Mouse (Mus musculus) hematopoietic stem cell, adult 5-6 weeks (primary cell): Measurements from ENCODE around the gene Cryge. TPM values are rescaled to one million over a fixed set of nuclear protein-coding genes. Genes with fewer than 3 reads are reported as not detected.

Source experiments
- ATAC-seq, 2 experiments: fragments of 125-278 bp in 1 of 2; replicated peaks in 1 of 2; 2 replicates each; pipeline ENCODE4 v1.8.0; 2016 to 2017; ENCODE audit warnings: inconsistent platforms in 2 of 2, mild to moderate bottlenecking in 2 of 2, moderate number of reproducible peaks in 2 of 2, low read depth in 1 of 2, moderate TSS enrichment in 1 of 2; ENCODE audit not compliant: low FRiP score in 2 of 2, poor library complexity in 2 of 2, severe bottlenecking in 2 of 2, insufficient read depth in 1 of 2, low TSS enrichment in 1 of 2
- total RNA-seq: library from RNA; stranded (forward); fragments of 172-1452, 232-1000 nt; gene quantifications from 2 replicates; pipeline ENCODE4 v1.2.3, GENCODE M21; 2017

Gene Cryge
- total RNA-seq, 1 experiment from 2014 or later, result not detected

DNA sequence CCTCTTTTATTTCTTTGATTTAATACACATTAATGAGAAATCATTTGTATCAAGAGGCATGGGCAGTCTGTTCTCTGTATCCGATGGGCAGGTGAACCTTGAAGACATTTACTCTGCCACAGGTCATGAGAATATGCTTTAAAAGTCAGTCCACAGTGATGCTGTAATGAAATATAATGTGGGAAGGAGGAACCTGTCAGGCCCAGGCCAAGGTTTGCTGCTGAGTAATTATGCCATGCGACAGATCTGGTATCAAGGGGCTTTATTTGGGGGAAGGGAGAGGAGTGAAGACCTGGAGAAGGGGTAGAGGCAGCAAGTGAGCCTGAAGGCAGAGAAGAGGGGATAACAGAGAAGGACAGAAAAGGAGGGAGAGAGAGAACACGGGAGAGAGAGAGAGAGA lies 11.3 kb downstream of the Cryge start:
- no peak for ATAC-seq

DNA sequence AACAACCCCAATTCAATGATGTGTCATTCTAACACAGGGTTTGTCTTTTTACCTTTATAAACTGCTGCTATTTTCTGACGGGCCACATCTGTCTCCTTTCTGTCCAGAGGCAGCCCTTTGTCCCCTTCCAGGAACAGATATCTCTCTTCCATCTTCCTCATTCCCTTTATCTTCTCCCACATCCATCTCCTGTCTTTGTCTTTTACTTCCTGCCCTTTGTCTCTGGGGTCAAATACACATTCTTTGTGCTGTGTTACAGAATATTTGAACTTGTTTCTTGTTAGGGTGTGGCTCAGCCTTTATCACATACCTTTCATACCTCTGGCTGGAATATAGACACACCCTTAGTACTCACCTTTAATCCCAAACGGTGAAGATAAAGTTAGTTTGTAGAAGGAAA lies 13.4 kb downstream of the Cryge start:
- ATAC-seq, result no peak

DNA sequence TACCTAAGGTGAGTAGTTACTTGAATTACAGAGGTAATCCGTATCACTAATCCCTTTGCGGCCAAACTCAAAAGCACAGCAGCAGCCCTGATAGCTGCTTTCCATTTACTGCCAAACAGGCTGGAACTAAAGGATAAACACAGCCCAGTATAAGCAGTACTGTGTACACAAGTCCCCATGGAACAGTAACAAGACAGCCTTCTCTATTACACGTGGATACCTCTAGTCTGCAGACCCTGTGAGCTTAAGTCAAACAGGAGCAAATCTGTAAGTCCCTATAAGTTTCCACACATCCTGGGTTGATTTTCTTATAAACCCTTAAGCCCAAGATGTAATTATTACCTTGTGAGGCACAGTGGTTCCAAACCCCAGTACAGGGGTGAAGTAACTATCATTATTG lies 15.4 kb downstream of the Cryge start:
- no peak for ATAC-seq

- no peak for ATAC-seq
These were observed 18.3 kb downstream of the Cryge start, which contains the start of gene Akr1cl for GRCm38 (mm10) chr1:65032641-65033040. Gene Akr1cl (minus strand): TSS chr1:65032759.

GRCm38 (mm10) chr1:65028206-65028605 lies 22.7 kb downstream of the Cryge start:
- ATAC-seq, result no peak

DNA sequence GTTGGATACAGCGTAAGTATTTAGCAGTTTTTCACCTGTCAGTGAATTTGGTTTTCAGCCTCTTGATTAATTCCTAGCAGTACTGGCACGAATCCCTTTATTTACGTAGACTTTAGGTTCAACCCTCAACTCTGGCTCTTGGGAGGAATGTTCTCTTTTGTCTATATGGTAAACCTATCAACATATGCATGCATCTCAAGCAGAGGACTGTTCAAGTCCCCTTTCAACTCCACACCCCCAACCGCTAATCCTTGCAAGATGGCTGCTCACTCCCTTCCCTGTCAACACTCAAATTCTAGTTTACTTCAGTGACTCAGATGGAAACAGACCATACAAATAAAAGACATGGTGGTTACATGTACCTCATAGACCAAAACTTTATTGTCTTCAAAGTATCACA lies 38.2 kb downstream of the Cryge start:
- ATAC-seq, result no peak

DNA sequence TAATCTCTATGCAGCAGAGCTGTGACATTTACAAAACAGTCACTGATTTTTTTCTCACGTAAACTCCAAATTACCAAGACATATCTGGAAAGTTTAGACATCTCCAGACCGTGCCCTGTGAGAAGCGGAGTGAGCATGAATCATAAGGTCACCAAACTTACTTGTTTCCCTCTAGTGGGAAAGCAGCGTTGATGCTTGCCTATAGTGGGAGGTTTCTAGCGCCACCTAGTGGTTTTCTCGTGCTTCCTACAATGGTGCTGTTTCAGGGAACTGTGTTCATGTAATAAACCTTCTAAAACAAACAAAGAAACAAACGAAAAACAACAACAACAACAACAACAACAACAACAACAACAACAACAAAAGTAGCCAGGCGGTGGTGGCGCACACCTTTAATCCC lies 40.8 kb downstream of the Cryge start:
- ATAC-seq, result peak; percentile 87 to 97

DNA sequence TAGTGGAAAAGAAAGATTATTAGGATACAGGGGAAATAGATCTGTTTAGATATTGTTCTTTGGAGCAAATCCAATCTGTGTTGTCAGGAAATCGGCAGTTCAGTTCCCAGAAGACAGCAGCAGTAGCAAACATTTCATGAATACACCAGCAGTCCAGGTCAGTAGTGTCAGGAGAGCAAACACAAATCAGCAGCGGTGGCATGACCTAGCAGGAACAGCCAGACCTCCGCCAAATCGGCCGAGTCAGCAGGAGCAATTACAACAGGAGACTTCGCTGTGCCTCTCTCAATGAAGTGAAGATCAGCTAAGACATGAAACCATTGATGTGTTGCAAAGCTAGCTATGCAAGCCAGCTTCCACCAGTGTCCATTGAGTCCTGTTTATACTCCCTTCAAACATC lies 45.4 kb downstream of the Cryge start:
- no peak for ATAC-seq

DNA sequence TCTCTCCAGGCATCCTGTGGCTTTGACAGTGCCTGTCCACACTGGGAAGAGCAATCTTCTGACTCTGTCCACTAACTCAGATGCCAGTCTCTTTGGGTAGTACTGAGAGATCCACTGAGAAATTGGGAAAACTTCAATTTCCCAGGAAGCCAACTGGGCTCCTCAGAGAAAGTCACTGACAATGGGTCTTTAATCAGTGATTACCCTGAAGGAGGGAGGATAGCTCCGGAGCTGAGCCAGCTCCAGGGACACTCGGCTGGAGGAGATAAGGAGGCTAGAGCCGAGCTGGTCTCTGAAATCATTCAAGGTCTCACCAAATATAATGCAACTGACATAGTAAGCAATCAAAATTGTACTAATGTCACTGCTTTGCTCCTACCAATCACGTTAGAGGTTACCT lies 46.4 kb downstream of the Cryge start:
- ATAC-seq, result no peak

Other genes starting within 250 kb of the Cryge start
- gene Plekhm3, start 94.3 kb downstream of the Cryge start, total RNA-seq, result 9.0 and 14.4 TPM in 2 replicates
- not detected in 2 replicates for gene Akr1cl, start 18.4 kb downstream of the Cryge start, total RNA-seq
- not detected in 2 replicates for gene Crygd, start 12.3 kb upstream of the Cryge start, total RNA-seq
- gene Crygc, start 22.5 kb upstream of the Cryge start, total RNA-seq, result not detected in 2 replicates
- not detected in 2 replicates for gene Crygb, start 31.1 kb upstream of the Cryge start, total RNA-seq
- not detected in 2 replicates for gene Cryga, start 52.2 kb upstream of the Cryge start, total RNA-seq
- not detected in 2 replicates for gene Gm28845, start 68.4 kb upstream of the Cryge start, total RNA-seq
- gene D630023F18Rik, start 72.1 kb upstream of the Cryge start, total RNA-seq, result 1.4 TPM in 1 of 2 replicates, not detected in the other
- gene Idh1, start 135.4 kb upstream of the Cryge start, total RNA-seq, result 49.5 and 49.6 TPM in 2 replicates
- 29.1 and 30.1 TPM in 2 replicates for gene Pikfyve, start 135.5 kb upstream of the Cryge start, total RNA-seq
- gene Pth2r, start 230.9 kb upstream of the Cryge start, total RNA-seq, result not detected in 2 replicates